Mouse (Mus musculus) lung, embryonic 15.5 days (tissue): ENCODE data around the gene Ccdc34. TPM values are rescaled to one million over a fixed set of nuclear protein-coding genes. Genes with fewer than 3 reads are reported as not detected.
"Not testable (repeated sequence)": the region's sequence is repeated elsewhere in the genome, so short reads cannot be mapped to it uniquely, and the experiment has no call there.

Experiments
- ATAC-seq: fragments of 200-750 bp; cut with Nextera tagmentation; 2 replicates; pipeline ENCODE4 v1.8.0; 2017; ENCODE audit warnings: moderate number of reproducible peaks, borderline replicate concordance; ENCODE audit not compliant: low FRiP score, low TSS enrichment; ENCODE audit errors: extremely low read depth
- H3K27ac ChIP-seq: fragments of 300-500 bp; sonication (generic); 2 replicates; pipeline ENCODE4 v1.5.1; 2015; ENCODE audit warnings: moderate library complexity, mild to moderate bottlenecking, inconsistent platforms
- H3K27me3 ChIP-seq: fragments of 300-500 bp; sonication (generic); 2 replicates; pipeline ENCODE4 v1.6.1; 2015; ENCODE audit warnings: inconsistent platforms
- H3K36me3 ChIP-seq: fragments of 300-500 bp; sonication (generic); 2 replicates; pipeline ENCODE4 v1.6.1; 2015; ENCODE audit warnings: inconsistent platforms
- H3K4me1 ChIP-seq: fragments of 300-500 bp; sonication (generic); 2 replicates; pipeline ENCODE4 v1.6.1; 2015; ENCODE audit warnings: inconsistent platforms
- H3K4me2 ChIP-seq: fragments of 300-500 bp; sonication (generic); 2 replicates; pipeline ENCODE4 v1.6.1; 2015; ENCODE audit warnings: inconsistent platforms, mild to moderate bottlenecking, moderate library complexity
- H3K4me3 ChIP-seq: fragments of 300-500 bp; sonication (generic); 2 replicates; pipeline ENCODE4 v1.5.1; 2015; ENCODE audit warnings: mild to moderate bottlenecking, inconsistent platforms
- H3K9ac ChIP-seq: fragments of 300-500 bp; sonication (generic); 2 replicates; pipeline ENCODE4 v1.6.1; 2015; ENCODE audit warnings: inconsistent platforms
- H3K9me3 ChIP-seq: fragments of 300-500 bp; sonication (generic); 2 replicates; pipeline ENCODE4 v1.6.1; 2016; ENCODE audit warnings: inconsistent platforms
- WGBS: fragments of 180-500 bp; shearing (Covaris S2); methylation state at CpG from one replicate; pipeline ENCODE4 v1.1.7; 2015; 5-methylcytosine and 5-hydroxymethylcytosine counted together
- polyA plus RNA-seq: library from polyadenylated mRNA; unstranded; fragments of >200 nt; fragmentation: Nextera tagmentation; extraction: Ambion mirVana; gene quantifications from 2 replicates; pipeline ENCODE4 v1.2.1, GENCODE M21; 2015

The Ccdc34 gene
- polyA plus RNA-seq, 1 experiment from 2014 or later, result 36.8 TPM

- H3K4me3 ChIP-seq, result no peak overlapping the region
- WGBS, result 82% methylated on average over 2 of the region's 2 CpGs
- no peaks in the 10 kb centered on the region for H3K36me3 ChIP-seq
- no peak overlapping the region for H3K9ac ChIP-seq
- H3K27ac ChIP-seq, result no peak overlapping the region
- no peaks in the 10 kb centered on the region for H3K4me1 ChIP-seq
- H3K27me3 ChIP-seq, result no peaks in the 10 kb centered on the region
- no peaks in the 10 kb centered on the region for H3K9me3 ChIP-seq
- no peak for ATAC-seq
- H3K4me2 ChIP-seq, result no peak overlapping the region
Observed at GRCm38 (mm10) chr2:110129396-110129795, 111.8 kb downstream of the Ccdc34 start.

- no peak for ATAC-seq
- 15% methylated on average over 2 of the region's 2 CpGs for WGBS
- H3K36me3 ChIP-seq, result no peaks in the 10 kb centered on the region
- H3K9ac ChIP-seq, result no peak overlapping the region
- no peaks in the 10 kb centered on the region for H3K4me1 ChIP-seq
- H3K4me2 ChIP-seq, result no peak overlapping the region
- no peaks in the 10 kb centered on the region for H3K9me3 ChIP-seq
- no peaks in the 10 kb centered on the region for H3K27me3 ChIP-seq
- no peak overlapping the region for H3K4me3 ChIP-seq
- no peak overlapping the region for H3K27ac ChIP-seq
Observed at GRCm38 (mm10) chr2:110131573-110131972, 114.0 kb downstream of the Ccdc34 start.

- no peak overlapping the region for H3K27ac ChIP-seq
- ATAC-seq, result no peak
- no peak overlapping the region for H3K4me3 ChIP-seq
- H3K9ac ChIP-seq, result no peak overlapping the region
- no peaks in the 10 kb centered on the region for H3K4me1 ChIP-seq
- H3K9me3 ChIP-seq, result no peaks in the 10 kb centered on the region
- H3K4me2 ChIP-seq, result no peak overlapping the region
- H3K36me3 ChIP-seq, result no peaks in the 10 kb centered on the region
- WGBS, result 57% methylated on average over 3 of the region's 3 CpGs
- no peaks in the 10 kb centered on the region for H3K27me3 ChIP-seq
Observed at GRCm38 (mm10) chr2:110133356-110134115, 115.9 kb downstream of the Ccdc34 start.

GRCm38 (mm10) chr2:110134765-110135594, 117.4 kb downstream of the Ccdc34 start:
- no peaks in the 10 kb centered on the region for H3K9me3 ChIP-seq
- H3K9ac ChIP-seq, result no peak overlapping the region
- H3K4me1 ChIP-seq, result no peaks in the 10 kb centered on the region
- ATAC-seq, result no peak
- H3K4me2 ChIP-seq, result no peak overlapping the region
- H3K27ac ChIP-seq, result no peak overlapping the region
- no peaks in the 10 kb centered on the region for H3K27me3 ChIP-seq
- H3K4me3 ChIP-seq, result no peak overlapping the region
- no peaks in the 10 kb centered on the region for H3K36me3 ChIP-seq
- 45% methylated on average over 2 of the region's 2 CpGs for WGBS

- no peak for ATAC-seq
- WGBS, result 76% methylated on average over 1 of the region's 1 CpGs
- no peaks in the 10 kb centered on the region for H3K9me3 ChIP-seq
Observed at GRCm38 (mm10) chr2:110137291-110137690, 119.7 kb downstream of the Ccdc34 start.

GRCm38 (mm10) chr2:110138096-110138495, 120.5 kb downstream of the Ccdc34 start:
- no peak overlapping the region for H3K27ac ChIP-seq
- H3K27me3 ChIP-seq, result no peaks in the 10 kb centered on the region
- H3K4me3 ChIP-seq, result no peak overlapping the region
- no peak overlapping the region for H3K9ac ChIP-seq
- H3K36me3 ChIP-seq, result no peaks in the 10 kb centered on the region
- 90% methylated on average over 1 of the region's 1 CpGs for WGBS
- H3K9me3 ChIP-seq, result no peaks in the 10 kb centered on the region
- H3K4me1 ChIP-seq, result no peaks in the 10 kb centered on the region
- no peak overlapping the region for H3K4me2 ChIP-seq
- ATAC-seq, result no peak

More at GRCm38 (mm10) chr2:110137291-110137690, 119.7 kb downstream of the Ccdc34 start:
- no peak overlapping the region for H3K9ac ChIP-seq
- no peaks in the 10 kb centered on the region for H3K27me3 ChIP-seq
- H3K4me3 ChIP-seq, result no peak overlapping the region
- no peaks in the 10 kb centered on the region for H3K4me1 ChIP-seq
- no peak overlapping the region for H3K4me2 ChIP-seq
- no peak overlapping the region for H3K27ac ChIP-seq
- H3K36me3 ChIP-seq, result no peaks in the 10 kb centered on the region

GRCm38 (mm10) chr2:110147980-110148379, 130.4 kb downstream of the Ccdc34 start:
- H3K4me3 ChIP-seq, H3K27ac ChIP-seq, H3K9me3 ChIP-seq, H3K9ac ChIP-seq, H3K4me2 ChIP-seq, H3K27me3 ChIP-seq, H3K4me1 ChIP-seq, ATAC-seq, H3K36me3 ChIP-seq: not testable (repeated sequence)

- Histone ChIP-seq H3K36me3 (no peaks in the 10 kb centered on the region), H3K4me2 (no peak overlapping the region), H3K27me3 (no peaks in the 10 kb centered on the region), H3K9me3 (no peaks in the 10 kb centered on the region), H3K4me1 (no peaks in the 10 kb centered on the region), H3K27ac (no peak overlapping the region), H3K9ac (no peak overlapping the region), H3K4me3 (no peak overlapping the region)
- ATAC-seq, result no peak
Observed at GRCm38 (mm10) chr2:110149246-110149645, 131.6 kb downstream of the Ccdc34 start.

- Histone ChIP-seq H3K27me3 (no peaks in the 10 kb centered on the region), H3K36me3 (no peaks in the 10 kb centered on the region), H3K9ac (no peak overlapping the region), H3K4me2 (no peak overlapping the region), H3K27ac (no peak overlapping the region), H3K4me1 (no peaks in the 10 kb centered on the region), H3K9me3 (no peaks in the 10 kb centered on the region), H3K4me3 (no peak overlapping the region)
- no peak for ATAC-seq
- 71% methylated on average over 2 of the region's 2 CpGs for WGBS
Observed at GRCm38 (mm10) chr2:110156321-110156720, 138.7 kb downstream of the Ccdc34 start.

GRCm38 (mm10) chr2:110165003-110165402, 147.4 kb downstream of the Ccdc34 start:
- Histone ChIP-seq H3K27ac (no peak overlapping the region), H3K4me1 (no peaks in the 10 kb centered on the region), H3K9ac (no peak overlapping the region), H3K27me3 (no peaks in the 10 kb centered on the region), H3K4me3 (no peak overlapping the region), H3K9me3 (no peaks in the 10 kb centered on the region), H3K36me3 (no peaks in the 10 kb centered on the region), H3K4me2 (no peak overlapping the region)
- 79% methylated on average over 4 of the region's 4 CpGs for WGBS
- no peak for ATAC-seq

- Histone ChIP-seq H3K4me3 (no peak overlapping the region), H3K27me3 (0 out of 2 replicates have a peak, but pooled peaks cover 2% of the 10 kb centered on the region), H3K27ac (no peak overlapping the region), H3K9ac (no peak overlapping the region), H3K4me2 (no peak overlapping the region), H3K36me3 (no peaks in the 10 kb centered on the region), H3K9me3 (no peaks in the 10 kb centered on the region), H3K4me1 (no peaks in the 10 kb centered on the region)
- 68% methylated on average over 4 of the region's 4 CpGs for WGBS
- ATAC-seq, result no peak
Observed at GRCm38 (mm10) chr2:110167694-110168093, 150.1 kb downstream of the Ccdc34 start.

- no peak for ATAC-seq
- no peak overlapping the region for H3K4me2 ChIP-seq
- 0 out of 2 replicates have a peak, but pooled peaks cover 2% of the 10 kb centered on the region for H3K27me3 ChIP-seq
- H3K36me3 ChIP-seq, result no peaks in the 10 kb centered on the region
- H3K4me1 ChIP-seq, result no peaks in the 10 kb centered on the region
- no peak overlapping the region for H3K4me3 ChIP-seq
- no peak overlapping the region for H3K9ac ChIP-seq
- no peaks in the 10 kb centered on the region for H3K9me3 ChIP-seq
- no peak overlapping the region for H3K27ac ChIP-seq
Observed at GRCm38 (mm10) chr2:110168361-110168760, 150.7 kb downstream of the Ccdc34 start.
